Mouse (Mus musculus): ENCODE measurements around the gene Arrdc5.
A peak's percentile ranks its signal among the peaks of the same experiment; 100 is the strongest.

Gene Arrdc5

DNA sequence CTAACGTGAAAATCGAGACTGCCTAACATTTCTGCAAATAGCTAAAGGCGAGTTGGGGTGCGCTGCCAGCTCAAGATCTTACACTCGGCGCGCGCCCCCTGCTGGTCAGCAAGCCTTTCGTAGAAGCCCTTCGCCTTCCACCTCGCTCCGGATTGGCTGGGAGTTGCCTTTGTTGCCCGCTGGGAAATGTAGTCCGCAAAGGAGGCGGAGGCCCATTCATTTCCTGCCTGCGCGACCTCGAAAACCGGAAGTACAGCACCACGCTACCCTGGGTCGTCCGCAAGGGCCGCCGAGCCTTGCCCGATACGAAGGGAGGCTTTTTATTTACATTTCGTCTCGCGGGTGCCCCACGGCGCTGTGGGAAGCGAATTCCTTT is 44.2 kb downstream of the Arrdc5 start:
- DNase-seq (ENCODE audit: low spot score in 2 of 2): peak; percentile 98 to 99

DNA sequence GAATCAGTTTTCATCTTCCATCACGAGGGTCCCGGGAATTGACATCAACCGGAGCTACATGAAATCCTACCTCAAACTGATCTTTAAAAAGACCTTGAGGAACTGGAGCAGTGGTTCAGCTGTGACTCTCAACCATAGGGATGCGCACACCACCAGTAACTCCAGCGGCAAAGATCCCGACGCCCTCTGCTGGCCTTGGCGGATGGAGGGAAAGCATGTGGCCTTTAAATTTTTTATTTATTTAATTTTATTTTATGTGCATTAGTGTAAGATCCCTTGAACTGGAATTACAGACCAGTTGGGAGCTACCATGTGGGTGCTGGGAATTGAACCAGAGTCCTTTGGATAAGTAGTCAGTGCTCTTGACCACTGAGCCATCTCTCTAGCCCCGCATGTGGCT is 44.7 kb downstream of the Arrdc5 start:
- peak in 1 of 2 experiments; percentile 69 for DNase-seq (ENCODE audit: low spot score in 2 of 2)

DNA sequence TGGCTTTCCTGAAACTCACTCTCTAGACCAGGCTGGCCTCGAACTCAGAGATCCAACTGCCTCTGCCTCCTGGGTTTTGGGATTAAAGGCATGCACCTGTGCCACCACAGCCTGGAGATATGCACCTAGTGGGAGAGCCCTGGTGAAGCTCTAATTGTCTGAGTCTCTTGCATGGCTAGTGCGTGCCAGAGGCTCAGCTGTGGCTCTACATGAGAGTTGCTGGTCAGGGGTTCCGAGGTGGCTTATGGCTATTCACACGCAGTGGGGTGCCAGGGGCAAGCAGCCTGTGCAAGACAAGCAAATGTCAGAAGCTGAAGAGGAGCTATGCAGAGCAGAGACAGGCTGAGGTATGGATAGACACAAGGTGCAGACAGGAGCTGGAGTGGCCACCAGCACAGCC is 45.4 kb downstream of the Arrdc5 start:
- DNase-seq (ENCODE audit: low spot score in 2 of 2): no peak

DNA sequence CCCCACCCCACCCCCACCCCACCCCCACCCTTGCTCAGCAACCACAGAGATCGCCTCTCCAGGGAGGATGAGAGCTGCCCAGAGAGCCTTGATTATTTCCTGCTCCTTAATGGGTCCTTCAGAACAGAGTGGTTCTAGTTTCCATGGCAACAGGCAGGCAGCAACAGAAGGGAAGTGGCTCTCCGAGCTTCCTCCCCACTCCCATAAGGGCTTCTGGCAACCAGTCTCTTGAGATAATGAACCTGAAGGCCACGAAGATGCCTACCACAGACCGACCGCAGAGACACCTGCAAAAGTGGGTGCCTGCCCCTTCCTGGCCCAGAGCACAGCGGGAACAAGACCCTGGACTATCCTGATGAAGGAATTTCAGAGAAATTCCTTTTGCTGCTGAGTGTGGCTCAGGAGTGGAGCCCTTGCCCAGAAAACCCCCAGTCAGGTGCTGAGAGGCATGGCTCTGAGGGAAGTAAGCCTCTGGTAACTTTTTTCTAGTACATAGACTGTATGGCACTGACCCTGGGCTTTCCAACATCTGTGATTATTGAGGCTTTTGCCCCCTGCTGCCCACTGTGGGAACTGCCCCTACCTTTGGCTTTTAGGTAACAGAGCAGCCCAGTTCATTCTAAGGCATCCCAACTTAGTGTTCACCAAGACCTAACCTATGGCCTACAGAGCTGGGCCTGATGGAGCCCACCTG is 48.8 kb downstream of the Arrdc5 start:
- DNase-seq (ENCODE audit: low spot score in 2 of 2): peak in 1 of 2 experiments; percentile 72

DNA sequence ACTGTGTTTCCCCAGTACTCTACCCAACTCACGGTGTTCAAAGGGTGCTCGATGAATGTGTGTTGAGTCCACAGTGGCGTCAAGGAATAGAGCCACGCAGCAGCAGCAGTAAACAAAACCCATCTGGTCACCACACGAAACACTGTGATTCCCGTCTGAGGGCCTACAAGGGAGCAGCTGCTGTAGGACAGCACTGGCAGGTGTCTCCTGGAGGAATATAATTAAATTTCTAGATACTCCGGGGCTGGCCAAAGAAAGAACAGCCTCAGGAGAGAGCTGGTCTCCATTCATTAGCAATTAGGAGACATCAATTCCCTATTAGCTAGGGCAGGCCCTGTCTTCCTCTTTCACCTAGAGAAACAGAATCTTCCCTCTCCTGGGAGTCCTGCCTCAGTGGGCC is 54.5 kb downstream of the Arrdc5 start:
- DNase-seq (ENCODE audit: low spot score in 2 of 2): no peak
